Mouse (Mus musculus): Measurements from ENCODE around the gene Arsg. TPM values are rescaled to one million over a fixed set of nuclear protein-coding genes. Genes with fewer than 3 reads are reported as not detected.

The Arsg gene
- polyA plus RNA-seq, 1 experiment from 2014 or later = 4.7 TPM

- no peak overlapping the region for H3K4me3 ChIP-seq
- H3K27me3 ChIP-seq = no peaks in the 10 kb centered on the region
- H3K36me3 ChIP-seq = no peaks in the 10 kb centered on the region
- 93% methylated on average over 5 of the region's 5 CpGs for WGBS
- no peak overlapping the region for H3K4me2 ChIP-seq (replicated peaks)
- H3K27ac ChIP-seq = no peak overlapping the region
- H3K9ac ChIP-seq = no peak overlapping the region
- no peaks in the 10 kb centered on the region for H3K9me3 ChIP-seq (replicated peaks)
- H3K4me1 ChIP-seq = peaks cover 16% of the 10 kb centered on the region
- ATAC-seq (ENCODE audit: low FRiP score) = no peak
These were observed 27.0 kb downstream of the Arsg start for GRCm38 (mm10) chr11:109500206-109500605.

GRCm38 (mm10) chr11:109504977-109505376 lies 31.8 kb downstream of the Arsg start:
- 76% methylated on average over 9 of the region's 9 CpGs for WGBS
- Histone ChIP-seq H3K4me3 (no peak overlapping the region), H3K9ac (no peak overlapping the region), H3K27ac (no peak overlapping the region), H3K9me3 (replicated peaks) (no peaks in the 10 kb centered on the region), H3K27me3 (no peaks in the 10 kb centered on the region), H3K4me2 (replicated peaks) (no peak overlapping the region), H3K36me3 (no peaks in the 10 kb centered on the region), H3K4me1 (peaks cover 12% of the 10 kb centered on the region)
- no peak for ATAC-seq (ENCODE audit: low FRiP score)

GRCm38 (mm10) chr11:109505823-109506222 lies 32.6 kb downstream of the Arsg start:
- WGBS = 79% methylated on average over 4 of the region's 4 CpGs
- H3K27ac ChIP-seq = no peak overlapping the region

GRCm38 (mm10) chr11:109507068-109507467 lies 33.9 kb downstream of the Arsg start:
- Histone ChIP-seq H3K4me3 (no peak overlapping the region), H3K9me3 (replicated peaks) (peaks cover 5% of the 10 kb centered on the region; the same call in 1 of the 2 replicates), H3K27ac (no peak overlapping the region), H3K36me3 (no peaks in the 10 kb centered on the region), H3K4me1 (peaks cover 12% of the 10 kb centered on the region), H3K9ac (no peak overlapping the region), H3K4me2 (replicated peaks) (no peak overlapping the region), H3K27me3 (no peaks in the 10 kb centered on the region)
- whole genome bisulfite sequencing = 48% methylated on average over 3 of the region's 3 CpGs
- ATAC-seq (ENCODE audit: low FRiP score) = no peak

More at GRCm38 (mm10) chr11:109505823-109506222, 32.6 kb downstream of the Arsg start:
- no peak overlapping the region for H3K4me2 ChIP-seq (replicated peaks)
- H3K9me3 ChIP-seq (replicated peaks) = no peaks in the 10 kb centered on the region
- H3K36me3 ChIP-seq = no peaks in the 10 kb centered on the region
- peaks cover 12% of the 10 kb centered on the region for H3K4me1 ChIP-seq
- H3K27me3 ChIP-seq = no peaks in the 10 kb centered on the region
- H3K9ac ChIP-seq = no peak overlapping the region
- no peak overlapping the region for H3K4me3 ChIP-seq
- ATAC-seq (ENCODE audit: low FRiP score) = no peak

GRCm38 (mm10) chr11:109512995-109513675 lies 40.0 kb downstream of the Arsg start:
- no peak for ATAC-seq (ENCODE audit: low FRiP score)
- 82% methylated on average over 16 of the region's 16 CpGs for WGBS
- no peak overlapping the region for H3K9ac ChIP-seq

GRCm38 (mm10) chr11:109514064-109514612 lies 41.0 kb downstream of the Arsg start:
- no peak overlapping the region for H3K4me3 ChIP-seq
- peaks cover 5% of the 10 kb centered on the region; the same call in 1 of the 2 replicates for H3K9me3 ChIP-seq (replicated peaks)
- no peaks in the 10 kb centered on the region for H3K27me3 ChIP-seq
- no peaks in the 10 kb centered on the region for H3K36me3 ChIP-seq
- no peak overlapping the region for H3K27ac ChIP-seq
- no peaks in the 10 kb centered on the region for H3K4me1 ChIP-seq
- 85% methylated on average over 3 of the region's 3 CpGs for WGBS
- no peak overlapping the region for H3K4me2 ChIP-seq (replicated peaks)
- H3K9ac ChIP-seq = no peak overlapping the region
- ATAC-seq (ENCODE audit: low FRiP score) = no peak

More at GRCm38 (mm10) chr11:109512995-109513675, 40.0 kb downstream of the Arsg start:
- Histone ChIP-seq H3K9me3 (replicated peaks) (peaks cover 5% of the 10 kb centered on the region; the same call in 1 of the 2 replicates), H3K27ac (no peak overlapping the region), H3K27me3 (no peaks in the 10 kb centered on the region), H3K4me1 (no peaks in the 10 kb centered on the region), H3K4me2 (replicated peaks) (no peak overlapping the region), H3K4me3 (no peak overlapping the region), H3K36me3 (no peaks in the 10 kb centered on the region)

- H3K9me3 ChIP-seq (replicated peaks) = no peaks in the 10 kb centered on the region
- no peak overlapping the region for H3K4me3 ChIP-seq
- H3K4me1 ChIP-seq = no peaks in the 10 kb centered on the region
- 87% methylated on average over 11 of the region's 11 CpGs for WGBS
- ATAC-seq (ENCODE audit: low FRiP score) = no peak
- H3K27me3 ChIP-seq = no peaks in the 10 kb centered on the region
- H3K36me3 ChIP-seq = no peaks in the 10 kb centered on the region
- no peak overlapping the region for H3K27ac ChIP-seq
- no peak overlapping the region for H3K4me2 ChIP-seq (replicated peaks)
- no peak overlapping the region for H3K9ac ChIP-seq
These were observed 44.2 kb downstream of the Arsg start for GRCm38 (mm10) chr11:109517330-109517729.

- WGBS = 82% methylated on average over 3 of the region's 3 CpGs
- ATAC-seq (ENCODE audit: low FRiP score) = no peak
These were observed 44.6 kb downstream of the Arsg start for GRCm38 (mm10) chr11:109517816-109518215.

GRCm38 (mm10) chr11:109520958-109521357 lies 47.8 kb downstream of the Arsg start:
- 54% methylated on average over 7 of the region's 7 CpGs for WGBS
- no peak for ATAC-seq (ENCODE audit: low FRiP score)
- no peak overlapping the region for H3K4me3 ChIP-seq
- no peak overlapping the region for H3K4me2 ChIP-seq (replicated peaks)
- H3K27me3 ChIP-seq = no peaks in the 10 kb centered on the region
- H3K27ac ChIP-seq = no peak overlapping the region
- H3K9ac ChIP-seq = no peak overlapping the region
- H3K9me3 ChIP-seq (replicated peaks) = no peaks in the 10 kb centered on the region
- no peaks in the 10 kb centered on the region for H3K36me3 ChIP-seq
- no peaks in the 10 kb centered on the region for H3K4me1 ChIP-seq

More at GRCm38 (mm10) chr11:109517816-109518215, 44.6 kb downstream of the Arsg start:
- Histone ChIP-seq H3K9ac (no peak overlapping the region), H3K4me3 (no peak overlapping the region), H3K27ac (no peak overlapping the region), H3K36me3 (no peaks in the 10 kb centered on the region), H3K9me3 (replicated peaks) (no peaks in the 10 kb centered on the region), H3K4me2 (replicated peaks) (no peak overlapping the region), H3K27me3 (no peaks in the 10 kb centered on the region), H3K4me1 (no peaks in the 10 kb centered on the region)

GRCm38 (mm10) chr11:109524869-109525268 lies 51.7 kb downstream of the Arsg start:
- no peak for ATAC-seq (ENCODE audit: low FRiP score)
- 89% methylated on average over 5 of the region's 5 CpGs for WGBS
- Histone ChIP-seq H3K27me3 (no peaks in the 10 kb centered on the region), H3K4me1 (no peaks in the 10 kb centered on the region), H3K36me3 (no peaks in the 10 kb centered on the region), H3K9ac (no peak overlapping the region), H3K27ac (no peak overlapping the region), H3K4me3 (no peak overlapping the region), H3K9me3 (replicated peaks) (no peaks in the 10 kb centered on the region), H3K4me2 (replicated peaks) (no peak overlapping the region)

- no peaks in the 10 kb centered on the region for H3K9me3 ChIP-seq (replicated peaks)
- 96% methylated on average over 4 of the region's 4 CpGs for WGBS
- H3K4me2 ChIP-seq (replicated peaks) = no peak overlapping the region
- no peaks in the 10 kb centered on the region for H3K27me3 ChIP-seq
- no peaks in the 10 kb centered on the region for H3K4me1 ChIP-seq
- H3K9ac ChIP-seq = no peak overlapping the region
- no peak overlapping the region for H3K4me3 ChIP-seq
- ATAC-seq (ENCODE audit: low FRiP score) = no peak
- H3K27ac ChIP-seq = no peak overlapping the region
- no peaks in the 10 kb centered on the region for H3K36me3 ChIP-seq
These were observed 52.4 kb downstream of the Arsg start for GRCm38 (mm10) chr11:109525571-109525970.

- H3K4me2 ChIP-seq (replicated peaks) = no peak overlapping the region
- H3K36me3 ChIP-seq = no peaks in the 10 kb centered on the region
- no peak overlapping the region for H3K27ac ChIP-seq
- no peak overlapping the region for H3K9ac ChIP-seq
- H3K27me3 ChIP-seq = no peaks in the 10 kb centered on the region
- H3K9me3 ChIP-seq (replicated peaks) = no peaks in the 10 kb centered on the region
- H3K4me1 ChIP-seq = no peaks in the 10 kb centered on the region
- H3K4me3 ChIP-seq = no peak overlapping the region
- no peak for ATAC-seq (ENCODE audit: low FRiP score)
- WGBS = 82% methylated on average over 4 of the region's 4 CpGs
These were observed 56.9 kb downstream of the Arsg start for GRCm38 (mm10) chr11:109530030-109530429.

GRCm38 (mm10) chr11:109535966-109536365 lies 62.8 kb downstream of the Arsg start:
- Histone ChIP-seq H3K27ac (no peak overlapping the region), H3K4me3 (no peak overlapping the region), H3K27me3 (no peaks in the 10 kb centered on the region), H3K4me2 (replicated peaks) (no peak overlapping the region), H3K9me3 (replicated peaks) (no peaks in the 10 kb centered on the region), H3K36me3 (no peaks in the 10 kb centered on the region), H3K9ac (no peak overlapping the region), H3K4me1 (peaks cover 9% of the 10 kb centered on the region)
- no peak for ATAC-seq (ENCODE audit: low FRiP score)
- WGBS = 88% methylated on average over 6 of the region's 6 CpGs
